Mouse (Mus musculus): ENCODE data around the gene Kcnc4. TPM values are rescaled to one million over a fixed set of nuclear protein-coding genes. Genes with fewer than 3 reads are reported as not detected.

The Kcnc4 gene
- polyA plus RNA-seq, 1 experiment = 0.14 TPM

- Histone ChIP-seq H3K4me1 (ENCODE audit: control insufficient read depth, insufficient read depth, insufficient read length) (no peaks in the 10 kb centered on the region), H3K4me3 (ENCODE audit: extremely low read depth, insufficient read depth, insufficient read length) (no peak overlapping the region), H3K36me3 (ENCODE audit: control insufficient read depth, insufficient read depth, low read length) (no peaks in the 10 kb centered on the region), H3K27me3 (ENCODE audit: control insufficient read depth, insufficient read depth, low read length) (no peaks in the 10 kb centered on the region), H3K27ac (ENCODE audit: insufficient read depth, low read length) (no peak overlapping the region)
- no peak for TF ChIP-seq CTCF (IDR thresholded peaks at IDR 0.05; ENCODE audit: extremely low read depth, insufficient read depth, insufficient read length, insufficient replicate concordance)
- TF ChIP-seq POLR2A (IDR thresholded peaks at IDR 0.05; ENCODE audit: low read depth, low read length) = no peak
- 91% methylated on average over 3 of the region's 3 CpGs for WGBS
- no peak for DNase-seq (ENCODE audit: low read depth in 1 of 2, low spot score in 2 of 2)
These were observed 42.1 kb downstream of the Kcnc4 start for GRCm38 (mm10) chr3:107417287-107417644.

GRCm38 (mm10) chr3:107416541-107417286 lies 42.6 kb downstream of the Kcnc4 start:
- Histone ChIP-seq H3K4me3 (ENCODE audit: extremely low read depth, insufficient read depth, insufficient read length) (no peak overlapping the region), H3K27ac (ENCODE audit: insufficient read depth, low read length) (no peak overlapping the region), H3K4me1 (ENCODE audit: control insufficient read depth, insufficient read depth, insufficient read length) (no peaks in the 10 kb centered on the region), H3K27me3 (ENCODE audit: control insufficient read depth, insufficient read depth, low read length) (no peaks in the 10 kb centered on the region), H3K36me3 (ENCODE audit: control insufficient read depth, insufficient read depth, low read length) (no peaks in the 10 kb centered on the region)
- DNase-seq (ENCODE audit: low read depth in 1 of 2, low spot score in 2 of 2) = no peak
- WGBS = 89% methylated on average over 9 of the region's 9 CpGs
- TF ChIP-seq CTCF (IDR thresholded peaks at IDR 0.05; ENCODE audit: extremely low read depth, insufficient read depth, insufficient read length, insufficient replicate concordance) = no peak
- no peak for TF ChIP-seq POLR2A (IDR thresholded peaks at IDR 0.05; ENCODE audit: low read depth, low read length)

GRCm38 (mm10) chr3:107413093-107413492 lies 46.3 kb downstream of the Kcnc4 start:
- H3K4me3 ChIP-seq (ENCODE audit: extremely low read depth, insufficient read depth, insufficient read length) = no peak overlapping the region
- WGBS = 55% methylated on average over 2 of the region's 2 CpGs
- no peaks in the 10 kb centered on the region for H3K27me3 ChIP-seq (ENCODE audit: control insufficient read depth, insufficient read depth, low read length)
- H3K27ac ChIP-seq (ENCODE audit: insufficient read depth, low read length) = no peak overlapping the region
- no peaks in the 10 kb centered on the region for H3K36me3 ChIP-seq (ENCODE audit: control insufficient read depth, insufficient read depth, low read length)
- no peak for TF ChIP-seq CTCF (IDR thresholded peaks at IDR 0.05; ENCODE audit: extremely low read depth, insufficient read depth, insufficient read length, insufficient replicate concordance)
- TF ChIP-seq POLR2A (IDR thresholded peaks at IDR 0.05; ENCODE audit: low read depth, low read length) = no peak
- no peaks in the 10 kb centered on the region for H3K4me1 ChIP-seq (ENCODE audit: control insufficient read depth, insufficient read depth, insufficient read length)
- no peak for DNase-seq (ENCODE audit: low read depth in 1 of 2, low spot score in 2 of 2)

- 93% methylated on average over 8 of the region's 8 CpGs for WGBS
- TF ChIP-seq POLR2A (IDR thresholded peaks at IDR 0.05; ENCODE audit: low read depth, low read length) = no peak
- TF ChIP-seq CTCF (IDR thresholded peaks at IDR 0.05; ENCODE audit: extremely low read depth, insufficient read depth, insufficient read length, insufficient replicate concordance) = no peak
- Histone ChIP-seq H3K36me3 (ENCODE audit: control insufficient read depth, insufficient read depth, low read length) (no peaks in the 10 kb centered on the region), H3K27ac (ENCODE audit: insufficient read depth, low read length) (no peak overlapping the region), H3K4me3 (ENCODE audit: extremely low read depth, insufficient read depth, insufficient read length) (no peak overlapping the region), H3K4me1 (ENCODE audit: control insufficient read depth, insufficient read depth, insufficient read length) (no peaks in the 10 kb centered on the region), H3K27me3 (ENCODE audit: control insufficient read depth, insufficient read depth, low read length) (no peaks in the 10 kb centered on the region)
- no peak for DNase-seq (ENCODE audit: low read depth in 1 of 2, low spot score in 2 of 2)
These were observed 46.8 kb downstream of the Kcnc4 start for GRCm38 (mm10) chr3:107412509-107412908.

- Histone ChIP-seq H3K4me1 (ENCODE audit: control insufficient read depth, insufficient read depth, insufficient read length) (no peaks in the 10 kb centered on the region), H3K4me3 (ENCODE audit: extremely low read depth, insufficient read depth, insufficient read length) (no peak overlapping the region), H3K27ac (ENCODE audit: insufficient read depth, low read length) (no peak overlapping the region), H3K27me3 (ENCODE audit: control insufficient read depth, insufficient read depth, low read length) (no peaks in the 10 kb centered on the region), H3K36me3 (ENCODE audit: control insufficient read depth, insufficient read depth, low read length) (no peaks in the 10 kb centered on the region)
- TF ChIP-seq CTCF (IDR thresholded peaks at IDR 0.05; ENCODE audit: extremely low read depth, insufficient read depth, insufficient read length, insufficient replicate concordance) (no peak), POLR2A (IDR thresholded peaks at IDR 0.05; ENCODE audit: low read depth, low read length) (no peak)
- WGBS = 62% methylated on average over 4 of the region's 4 CpGs
- DNase-seq (ENCODE audit: low read depth in 1 of 2, low spot score in 2 of 2) = no peak
These were observed 47.7 kb downstream of the Kcnc4 start for GRCm38 (mm10) chr3:107411669-107412068.

GRCm38 (mm10) chr3:107401401-107401800 lies 58.0 kb downstream of the Kcnc4 start:
- WGBS = 93% methylated on average over 7 of the region's 7 CpGs
- no peak for DNase-seq (ENCODE audit: low read depth in 1 of 2, low spot score in 2 of 2)
- TF ChIP-seq POLR2A (IDR thresholded peaks at IDR 0.05; ENCODE audit: low read depth, low read length) (no peak), CTCF (IDR thresholded peaks at IDR 0.05; ENCODE audit: extremely low read depth, insufficient read depth, insufficient read length, insufficient replicate concordance) (no peak)
- H3K4me3 ChIP-seq (ENCODE audit: extremely low read depth, insufficient read depth, insufficient read length) = no peak overlapping the region
- no peaks in the 10 kb centered on the region for H3K4me1 ChIP-seq (ENCODE audit: control insufficient read depth, insufficient read depth, insufficient read length)
- no peak overlapping the region for H3K27ac ChIP-seq (ENCODE audit: insufficient read depth, low read length)
- no peaks in the 10 kb centered on the region for H3K27me3 ChIP-seq (ENCODE audit: control insufficient read depth, insufficient read depth, low read length)
- no peaks in the 10 kb centered on the region for H3K36me3 ChIP-seq (ENCODE audit: control insufficient read depth, insufficient read depth, low read length)

GRCm38 (mm10) chr3:107399991-107400640 lies 59.2 kb downstream of the Kcnc4 start:
- no peaks in the 10 kb centered on the region for H3K27me3 ChIP-seq (ENCODE audit: control insufficient read depth, insufficient read depth, low read length)
- 77% methylated on average over 5 of the region's 5 CpGs for WGBS
- DNase-seq (ENCODE audit: low read depth in 1 of 2, low spot score in 2 of 2) = no peak
- H3K36me3 ChIP-seq (ENCODE audit: control insufficient read depth, insufficient read depth, low read length) = no peaks in the 10 kb centered on the region
- TF ChIP-seq POLR2A (IDR thresholded peaks at IDR 0.05; ENCODE audit: low read depth, low read length) = no peak
- TF ChIP-seq CTCF (IDR thresholded peaks at IDR 0.05; ENCODE audit: extremely low read depth, insufficient read depth, insufficient read length, insufficient replicate concordance) = no peak
- H3K27ac ChIP-seq (ENCODE audit: insufficient read depth, low read length) = no peak overlapping the region
- H3K4me3 ChIP-seq (ENCODE audit: extremely low read depth, insufficient read depth, insufficient read length) = no peak overlapping the region
- H3K4me1 ChIP-seq (ENCODE audit: control insufficient read depth, insufficient read depth, insufficient read length) = no peaks in the 10 kb centered on the region

Measured in spleen, adult 2 months (tissue).